Mouse (Mus musculus) thymus, postnatal 0 days (tissue): ENCODE data around the gene Zfp42. TPM values are rescaled to one million over a fixed set of nuclear protein-coding genes. Genes with fewer than 3 reads are reported as not detected.

Experiments used
- DNase-seq: peaks from one replicate; pipeline ENCODE4 v3.0.0-alpha.2; 2015; ENCODE audit warnings: low spot score
- polyA plus RNA-seq: library from polyadenylated mRNA; unstranded; fragments of >200 nt; fragmentation: Nextera tagmentation; extraction: Ambion mirVana; gene quantifications from 2 replicates; pipeline ENCODE4 v1.2.1, GENCODE M21; 2015

Zfp42 gene
- polyA plus RNA-seq, 1 experiment from 2014 or later = not detected

GRCm38 (mm10) chr8:43255695-43256094 lies 51.1 kb downstream of the Zfp42 start:
- no peak for DNase-seq

- DNase-seq = no peak
Observed at GRCm38 (mm10) chr8:43251653-43252052, 55.1 kb downstream of the Zfp42 start.

DNA sequence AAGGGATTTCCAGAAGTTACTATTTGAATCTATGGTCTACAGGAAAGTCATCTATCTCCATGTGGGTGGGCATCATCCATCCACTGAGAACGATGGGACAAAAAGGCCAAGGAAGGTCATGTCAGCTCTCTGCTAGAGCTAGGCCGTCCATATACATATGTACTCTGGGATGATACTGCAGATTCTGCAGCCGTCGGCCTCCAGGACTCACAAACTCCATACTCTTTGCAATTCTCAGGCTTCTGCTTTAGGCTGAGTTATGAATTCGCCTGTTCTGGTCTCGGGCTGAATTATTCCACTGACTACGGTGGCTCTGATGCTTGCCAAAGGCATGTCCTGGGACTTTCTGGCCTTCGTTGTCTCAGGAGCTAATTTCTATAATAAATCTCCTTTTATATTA lies 58.1 kb downstream of the Zfp42 start:
- no peak for DNase-seq

Other genes starting within 250 kb of the Zfp42 start
- gene Triml1, start 165.5 kb downstream of the Zfp42 start, polyA plus RNA-seq = not detected in 2 replicates
- gene Triml2, start 126.4 kb downstream of the Zfp42 start, polyA plus RNA-seq = not detected in 2 replicates
- gene Adam26b, start 221.1 kb upstream of the Zfp42 start, polyA plus RNA-seq = not detected in 2 replicates